Mouse (Mus musculus): ENCODE measurements around the gene Tenm2. TPM values are rescaled to one million over a fixed set of nuclear protein-coding genes. Genes with fewer than 3 reads are reported as not detected.

Gene Tenm2
- polyA plus RNA-seq, 1 experiment from 2014 or later = 3.4 TPM

- Histone ChIP-seq H3K4me3 (ENCODE audit: low read depth, low read length) (no peak overlapping the region), H3K36me3 (ENCODE audit: control insufficient read depth, insufficient read depth, low read length) (no peaks in the 10 kb centered on the region), H3K27ac (replicated peaks; ENCODE audit: low read depth, low read length) (no peak overlapping the region), H3K4me2 (ENCODE audit: low read depth, low read length) (no peak overlapping the region), H3K4me1 (ENCODE audit: control insufficient read depth, insufficient read depth, low read length) (0 out of 2 replicates have a peak, but pooled peaks cover 3% of the 10 kb centered on the region), H3K9me3 (ENCODE audit: control insufficient read depth, low read length) (no peaks in the 10 kb centered on the region), H3K27me3 (replicated peaks; ENCODE audit: control insufficient read depth, insufficient read depth, low read length) (peaks cover 17% of the 10 kb centered on the region), H3K9ac (ENCODE audit: low read depth, low read length) (no peak overlapping the region)
- WGBS = 33% methylated on average over 6 of the region's 6 CpGs
- DNase-seq (ENCODE audit: low spot score) (peak; percentile 80), ATAC-seq (ENCODE audit: low read depth) (peak; percentile 54; the same call in 1 of the 2 replicates)
These were observed 1259.3 kb downstream of the Tenm2 start for GRCm38 (mm10) chr11:35976482-35976881.

- no peak overlapping the region for H3K4me3 ChIP-seq (ENCODE audit: low read depth, low read length)
- no peak for DNase-seq (ENCODE audit: low spot score)
- no peaks in the 10 kb centered on the region for H3K9me3 ChIP-seq (ENCODE audit: control insufficient read depth, low read length)
- no peak for ATAC-seq (ENCODE audit: low read depth)
- no peak overlapping the region for H3K4me2 ChIP-seq (ENCODE audit: low read depth, low read length)
- no peak overlapping the region for H3K9ac ChIP-seq (ENCODE audit: low read depth, low read length)
- H3K27ac ChIP-seq (replicated peaks; ENCODE audit: low read depth, low read length) = no peak overlapping the region
- peaks cover 13% of the 10 kb centered on the region for H3K27me3 ChIP-seq (replicated peaks; ENCODE audit: control insufficient read depth, insufficient read depth, low read length)
- no peaks in the 10 kb centered on the region for H3K36me3 ChIP-seq (ENCODE audit: control insufficient read depth, insufficient read depth, low read length)
- 0 out of 2 replicates have a peak, but pooled peaks cover 3% of the 10 kb centered on the region for H3K4me1 ChIP-seq (ENCODE audit: control insufficient read depth, insufficient read depth, low read length)
- WGBS = 76% methylated on average over 6 of the region's 6 CpGs
These were observed 1260.9 kb downstream of the Tenm2 start for GRCm38 (mm10) chr11:35974632-35975450.

GRCm38 (mm10) chr11:35973135-35973534, 1262.6 kb downstream of the Tenm2 start:
- Histone ChIP-seq H3K9me3 (ENCODE audit: control insufficient read depth, low read length) (no peaks in the 10 kb centered on the region), H3K4me1 (ENCODE audit: control insufficient read depth, insufficient read depth, low read length) (no peaks in the 10 kb centered on the region), H3K4me2 (ENCODE audit: low read depth, low read length) (no peak overlapping the region), H3K27ac (replicated peaks; ENCODE audit: low read depth, low read length) (no peak overlapping the region), H3K36me3 (ENCODE audit: control insufficient read depth, insufficient read depth, low read length) (no peaks in the 10 kb centered on the region), H3K9ac (ENCODE audit: low read depth, low read length) (no peak overlapping the region), H3K4me3 (ENCODE audit: low read depth, low read length) (no peak overlapping the region), H3K27me3 (replicated peaks; ENCODE audit: control insufficient read depth, insufficient read depth, low read length) (no peaks in the 10 kb centered on the region)
- DNase-seq (ENCODE audit: low spot score) = no peak
- no peak for ATAC-seq (ENCODE audit: low read depth)
- WGBS = 43% methylated on average over 7 of the region's 7 CpGs

GRCm38 (mm10) chr11:35972270-35972931, 1263.4 kb downstream of the Tenm2 start:
- Histone ChIP-seq H3K36me3 (ENCODE audit: control insufficient read depth, insufficient read depth, low read length) (no peaks in the 10 kb centered on the region), H3K27me3 (replicated peaks; ENCODE audit: control insufficient read depth, insufficient read depth, low read length) (no peaks in the 10 kb centered on the region), H3K27ac (replicated peaks; ENCODE audit: low read depth, low read length) (no peak overlapping the region), H3K9me3 (ENCODE audit: control insufficient read depth, low read length) (no peaks in the 10 kb centered on the region), H3K9ac (ENCODE audit: low read depth, low read length) (no peak overlapping the region), H3K4me1 (ENCODE audit: control insufficient read depth, insufficient read depth, low read length) (no peaks in the 10 kb centered on the region), H3K4me2 (ENCODE audit: low read depth, low read length) (no peak overlapping the region), H3K4me3 (ENCODE audit: low read depth, low read length) (no peak overlapping the region)
- WGBS = 11% methylated on average over 6 of the region's 6 CpGs
- ATAC-seq (ENCODE audit: low read depth) = no peak
- DNase-seq (ENCODE audit: low spot score) = no peak

- Histone ChIP-seq H3K9ac (ENCODE audit: low read depth, low read length) (no peak overlapping the region), H3K4me2 (ENCODE audit: low read depth, low read length) (no peak overlapping the region), H3K36me3 (ENCODE audit: control insufficient read depth, insufficient read depth, low read length) (no peaks in the 10 kb centered on the region), H3K4me1 (ENCODE audit: control insufficient read depth, insufficient read depth, low read length) (no peaks in the 10 kb centered on the region), H3K27ac (replicated peaks; ENCODE audit: low read depth, low read length) (no peak overlapping the region), H3K27me3 (replicated peaks; ENCODE audit: control insufficient read depth, insufficient read depth, low read length) (no peaks in the 10 kb centered on the region), H3K4me3 (ENCODE audit: low read depth, low read length) (no peak overlapping the region), H3K9me3 (ENCODE audit: control insufficient read depth, low read length) (no peaks in the 10 kb centered on the region)
- no peak for DNase-seq (ENCODE audit: low spot score)
- no peak for ATAC-seq (ENCODE audit: low read depth)
- WGBS = 87% methylated on average over 19 of the region's 19 CpGs
These were observed 1264.7 kb downstream of the Tenm2 start for GRCm38 (mm10) chr11:35970806-35971705.

- Histone ChIP-seq H3K9ac (ENCODE audit: low read depth, low read length) (no peak overlapping the region), H3K27ac (replicated peaks; ENCODE audit: low read depth, low read length) (no peak overlapping the region), H3K9me3 (ENCODE audit: control insufficient read depth, low read length) (no peaks in the 10 kb centered on the region), H3K4me3 (ENCODE audit: low read depth, low read length) (no peak overlapping the region), H3K4me1 (ENCODE audit: control insufficient read depth, insufficient read depth, low read length) (no peaks in the 10 kb centered on the region), H3K27me3 (replicated peaks; ENCODE audit: control insufficient read depth, insufficient read depth, low read length) (no peaks in the 10 kb centered on the region), H3K4me2 (ENCODE audit: low read depth, low read length) (no peak overlapping the region), H3K36me3 (ENCODE audit: control insufficient read depth, insufficient read depth, low read length) (no peaks in the 10 kb centered on the region)
- DNase-seq (ENCODE audit: low spot score) (no peak), ATAC-seq (ENCODE audit: low read depth) (no peak)
- WGBS = 87% methylated on average over 10 of the region's 10 CpGs
These were observed 1267.5 kb downstream of the Tenm2 start for GRCm38 (mm10) chr11:35968291-35968690.

GRCm38 (mm10) chr11:35963981-35964549, 1271.7 kb downstream of the Tenm2 start:
- DNase-seq (ENCODE audit: low spot score) (no peak), ATAC-seq (ENCODE audit: low read depth) (no peak)
- Histone ChIP-seq H3K36me3 (ENCODE audit: control insufficient read depth, insufficient read depth, low read length) (no peaks in the 10 kb centered on the region), H3K9me3 (ENCODE audit: control insufficient read depth, low read length) (no peaks in the 10 kb centered on the region), H3K4me1 (ENCODE audit: control insufficient read depth, insufficient read depth, low read length) (no peaks in the 10 kb centered on the region), H3K4me3 (ENCODE audit: low read depth, low read length) (no peak overlapping the region), H3K4me2 (ENCODE audit: low read depth, low read length) (no peak overlapping the region), H3K27ac (replicated peaks; ENCODE audit: low read depth, low read length) (no peak overlapping the region), H3K9ac (ENCODE audit: low read depth, low read length) (no peak overlapping the region), H3K27me3 (replicated peaks; ENCODE audit: control insufficient read depth, insufficient read depth, low read length) (no peaks in the 10 kb centered on the region)
- WGBS = 80% methylated on average over 9 of the region's 9 CpGs

- no peak overlapping the region for H3K9ac ChIP-seq (ENCODE audit: low read depth, low read length)
- H3K36me3 ChIP-seq (ENCODE audit: control insufficient read depth, insufficient read depth, low read length) = no peaks in the 10 kb centered on the region
- WGBS = 56% methylated on average over 2 of the region's 2 CpGs
- ATAC-seq (ENCODE audit: low read depth) (no peak), DNase-seq (ENCODE audit: low spot score) (no peak)
- H3K27ac ChIP-seq (replicated peaks; ENCODE audit: low read depth, low read length) = no peak overlapping the region
- H3K4me1 ChIP-seq (ENCODE audit: control insufficient read depth, insufficient read depth, low read length) = no peaks in the 10 kb centered on the region
- no peak overlapping the region for H3K4me3 ChIP-seq (ENCODE audit: low read depth, low read length)
- H3K27me3 ChIP-seq (replicated peaks; ENCODE audit: control insufficient read depth, insufficient read depth, low read length) = no peaks in the 10 kb centered on the region
- H3K9me3 ChIP-seq (ENCODE audit: control insufficient read depth, low read length) = no peaks in the 10 kb centered on the region
- H3K4me2 ChIP-seq (ENCODE audit: low read depth, low read length) = no peak overlapping the region
These were observed 1272.2 kb downstream of the Tenm2 start for GRCm38 (mm10) chr11:35963554-35963953.

Data from embryonic facial prominence, embryonic 14.5 days (tissue).